Mouse (Mus musculus) CH12.LX (cell line): ENCODE data around the gene Sh3bp5. TPM values are rescaled to one million over a fixed set of nuclear protein-coding genes. Genes with fewer than 3 reads are reported as not detected.

Experiments
- DNase-seq: peaks from one replicate; pipeline ENCODE4 v3.0.0-alpha.2; 2013; ENCODE audit errors: extremely low read depth
- H3K27ac ChIP-seq: 2 replicates; pipeline ENCODE4 v1.5.1; 2012; ENCODE audit warnings: low read depth, mild to moderate bottlenecking, control low read depth, moderate library complexity; ENCODE audit not compliant: insufficient read depth
- H3K27me3 ChIP-seq: replicated peaks from 2 replicates; pipeline ENCODE3; 2012; ENCODE audit warnings: inconsistent platforms
- H3K36me3 ChIP-seq, 2 experiments: replicated peaks in 1 of 2; 2 replicates each; pipeline versions ENCODE3 to v1.6.1; 2012; ENCODE audit warnings: inconsistent platforms in 1 of 2, low read length in 1 of 2, mild to moderate bottlenecking in 1 of 2, mixed read lengths in 1 of 2, moderate library complexity in 1 of 2; ENCODE audit not compliant: control insufficient read depth in 1 of 2, insufficient read depth in 1 of 2
- H3K4me1 ChIP-seq, 2 experiments: 2 replicates each; pipeline ENCODE4 v1.6.1; 2012; ENCODE audit warnings: inconsistent platforms in 1 of 2, moderate library complexity in 1 of 2; ENCODE audit not compliant: insufficient read depth in 2 of 2, control insufficient read depth in 1 of 2
- H3K4me2 ChIP-seq: 2 replicates; pipeline ENCODE4 v1.6.1; 2012; ENCODE audit warnings: low read depth, mild to moderate bottlenecking, control low read depth; ENCODE audit not compliant: poor library complexity, insufficient read depth, severe bottlenecking
- H3K4me3 ChIP-seq, 3 experiments: fragments of 150-350 bp in 1 of 3; sonication (generic) in 1 of 3; replicated peaks in 1 of 3; 2 replicates each; pipeline versions ENCODE3 to v1.5.1; 2011 to 2012; ENCODE audit warnings: low read depth in 2 of 3, low read length in 2 of 3, mild to moderate bottlenecking in 2 of 3, moderate library complexity in 2 of 3, control low read depth in 1 of 3, improper control_type of control experiment in 1 of 3, inconsistent platforms in 1 of 3, mixed read lengths in 1 of 3; ENCODE audit not compliant: poor library complexity in 1 of 3
- H3K79me2 ChIP-seq: replicated peaks from 2 replicates; pipeline ENCODE4 v1.6.1; 2012; ENCODE audit warnings: mild to moderate bottlenecking, moderate library complexity; ENCODE audit not compliant: control insufficient read depth, poor library complexity, insufficient read depth, severe bottlenecking; ENCODE audit errors: extremely low read depth
- H3K9ac ChIP-seq: 2 replicates; pipeline ENCODE4 v1.6.1; 2012; ENCODE audit warnings: low read depth, mild to moderate bottlenecking, control low read depth, moderate library complexity; ENCODE audit not compliant: insufficient read depth
- H3K9me3 ChIP-seq: replicated peaks from 2 replicates; pipeline ENCODE3; 2012; ENCODE audit warnings: low read length, inconsistent platforms, mixed read lengths
- CHD2 ChIP-seq: IDR thresholded peaks from 2 replicates; pipeline ENCODE4 v1.6.1; 2011; ENCODE audit warnings: low read length, improper control_type of control experiment
- ELF1 ChIP-seq: IDR thresholded peaks from 2 replicates; pipeline ENCODE4 v1.6.1; 2014; ENCODE audit warnings: low read depth, mild to moderate bottlenecking, inconsistent platforms, low read length, improper control_type of control experiment
- ETS1 ChIP-seq: conservative IDR thresholded peaks from 2 replicates; pipeline ENCODE4 v1.6.1; 2012; ENCODE audit warnings: low read depth, mild to moderate bottlenecking, inconsistent platforms, low read length, improper control_type of control experiment, moderate library complexity
- GABPA ChIP-seq: IDR thresholded peaks from 2 replicates; pipeline ENCODE4 v1.6.1; 2012; ENCODE audit warnings: low read depth, low read length, improper control_type of control experiment, inconsistent platforms; ENCODE audit not compliant: insufficient replicate concordance
- IRF4 ChIP-seq: IDR thresholded peaks from 2 replicates; pipeline ENCODE4 v1.6.1; 2014; ENCODE audit warnings: low read depth, mild to moderate bottlenecking, inconsistent platforms, low read length, improper control_type of control experiment
- KAT2A ChIP-seq: IDR thresholded peaks from 2 replicates; pipeline ENCODE4 v1.6.1; 2012; ENCODE audit warnings: low read length, improper control_type of control experiment, inconsistent platforms; ENCODE audit not compliant: insufficient replicate concordance
- MAX ChIP-seq: IDR thresholded peaks from 2 replicates; pipeline ENCODE4 v1.6.1; 2011; ENCODE audit warnings: low read length, improper control_type of control experiment
- MEF2A ChIP-seq: IDR thresholded peaks from 2 replicates; pipeline ENCODE4 v1.6.1; 2014; ENCODE audit warnings: low read depth, mild to moderate bottlenecking, inconsistent platforms, low read length, improper control_type of control experiment, borderline replicate concordance
- MXI1 ChIP-seq: IDR thresholded peaks from 2 replicates; pipeline ENCODE4 v1.6.1; 2011; ENCODE audit warnings: mild to moderate bottlenecking, low read depth, low read length, improper control_type of control experiment
- NELFE ChIP-seq: IDR thresholded peaks from 2 replicates; pipeline ENCODE4 v1.6.1; 2011; ENCODE audit warnings: low read depth, low read length, improper control_type of control experiment
- RCOR1 ChIP-seq: conservative IDR thresholded peaks from 2 replicates; pipeline ENCODE4 v1.6.1; 2012; ENCODE audit warnings: low read depth, mild to moderate bottlenecking, inconsistent platforms, low read length, improper control_type of control experiment
- SIN3A ChIP-seq: IDR thresholded peaks from 2 replicates; pipeline ENCODE4 v1.6.1; 2012; ENCODE audit warnings: low read length, improper control_type of control experiment, inconsistent platforms
- SMC3 ChIP-seq: IDR thresholded peaks from 2 replicates; pipeline ENCODE4 v1.6.1; 2011; ENCODE audit warnings: low read depth, low read length, improper control_type of control experiment
- UBTF ChIP-seq: IDR thresholded peaks from 2 replicates; pipeline ENCODE4 v1.6.1; 2012; ENCODE audit warnings: low read depth, mild to moderate bottlenecking, inconsistent platforms, low read length, improper control_type of control experiment, moderate library complexity
- ZKSCAN1 ChIP-seq: IDR thresholded peaks from 2 replicates; pipeline ENCODE4 v1.6.1; 2012; ENCODE audit warnings: low read depth, inconsistent platforms, low read length, improper control_type of control experiment, borderline replicate concordance
- dilution Hi-C: fragments of 300-500 bp; cut with MboI; formaldehyde crosslinking; loops from 2 replicates; pipeline ENCODE4 v1.14.3; 2020; ENCODE audit warnings: low sequenced_read_pairs; ENCODE audit not compliant: extremely low pct_unique_long_range_greater_than_20kb, extremely low pct_ligation_motif_present
- in situ Hi-C: fragments of 300-500 bp; cut with MboI; formaldehyde crosslinking; loops from 3 replicates; pipeline ENCODE4 v1.14.3; 2019; ENCODE audit warnings: low sequenced_read_pairs, low pct_ligation_motif_present, low pct_unique_long_range_greater_than_20kb, mixed read lengths
- polyA plus RNA-seq: library from polyadenylated mRNA; unstranded; fragments of >175 nt; gene quantifications from 2 replicates; pipeline ENCODE4 v1.2.1, GENCODE M21; 2012; ENCODE audit warnings: low read depth; ENCODE audit not compliant: insufficient read length
- total RNA-seq, 2 experiments: library from RNA; depleted of rRNA; stranded (reverse); fragments of 300-350 nt in 1 of 2; fragments of >200 nt in 1 of 2; gene quantifications; 2 replicates each; pipeline ENCODE4 v1.2.3; 2012 to 2014

Sh3bp5 gene
- total and polyA plus RNA-seq, 3 experiments = 57.4 to 158 (median 64.6) TPM

DNA sequence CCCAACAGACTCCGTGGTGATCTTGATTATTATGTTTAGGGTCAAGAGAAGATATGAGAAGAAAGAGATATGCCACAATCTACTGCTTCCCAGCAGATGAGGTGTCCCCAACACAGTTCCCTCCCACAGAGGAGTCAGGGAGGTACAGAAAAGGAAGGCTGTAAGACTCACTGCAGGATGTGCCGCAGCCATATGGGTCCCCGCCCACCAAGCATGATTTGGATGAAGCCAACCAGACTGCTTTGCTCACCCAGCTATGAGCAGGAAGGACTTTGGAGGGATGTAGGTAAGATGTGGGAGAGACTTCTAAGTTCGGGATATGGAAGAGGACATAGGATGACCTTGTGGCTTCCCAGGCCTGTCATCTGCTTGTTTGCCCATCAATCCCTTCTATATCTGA is 25.1 kb downstream of the Sh3bp5 start:
- peak; percentile 64 for DNase-seq
- no peak overlapping the region for H3K9ac ChIP-seq
- peaks cover 78 to 100% of the 10 kb centered on the region in 2 experiments for H3K4me1 ChIP-seq
- in situ Hi-C loops (no loop called here), dilution Hi-C loops (no loop called here)
- peaks cover 87% of the 10 kb centered on the region for H3K79me2 ChIP-seq
- 0 out of 2 replicates have a peak, but pooled peaks have one; percentile 25 for TF ChIP-seq UBTF
- no peak for TF ChIP-seq NELFE
- 0 out of 2 replicates have a peak, but pooled peaks have one; percentile 34 for TF ChIP-seq SIN3A
- TF ChIP-seq MXI1 = peak; percentile 52
- 0 out of 2 replicates have a peak overlapping the region, but pooled peaks have one; percentile 18 for H3K4me2 ChIP-seq
- H3K36me3 ChIP-seq = peaks cover 50 to 85% of the 10 kb centered on the region in 2 experiments
- peak overlapping the region in 1 of 3 experiments; percentile 32 for H3K4me3 ChIP-seq
- no peaks in the 10 kb centered on the region for H3K9me3 ChIP-seq
- H3K27me3 ChIP-seq = no peaks in the 10 kb centered on the region
- peak overlapping the region; percentile 8 for H3K27ac ChIP-seq

DNA sequence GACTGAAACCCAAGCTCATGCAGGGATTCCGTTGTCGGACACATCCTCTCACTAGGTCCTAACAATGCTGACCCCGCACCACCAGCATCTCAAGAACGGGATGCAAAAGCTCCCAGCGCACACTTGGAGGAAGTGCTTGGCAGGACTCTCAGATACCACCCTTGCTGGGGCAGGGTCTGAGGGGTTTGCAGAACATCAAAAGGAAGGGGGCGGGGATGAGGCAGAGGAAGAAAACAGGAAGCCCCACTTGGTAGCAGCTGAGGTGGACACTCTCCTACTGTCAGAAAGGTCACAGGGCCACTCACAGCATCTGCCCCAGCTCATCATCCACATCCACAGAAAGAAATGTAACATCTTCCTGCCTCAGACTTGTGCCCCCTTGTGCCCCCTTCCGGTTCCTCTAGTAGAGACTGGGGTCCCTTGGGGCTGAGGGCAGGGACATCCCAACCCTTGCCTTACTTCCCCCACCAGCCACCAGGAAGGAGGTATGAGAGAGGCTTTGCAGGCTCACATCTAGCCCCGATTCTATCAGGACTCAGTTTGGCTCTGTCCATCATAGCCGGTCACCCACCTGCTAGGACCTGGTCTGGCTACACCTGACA is 25.7 kb downstream of the Sh3bp5 start:
- peak; percentile 78 for DNase-seq
- TF ChIP-seq ETS1 = peak; percentile 43; the same call in 1 of the 2 replicates
- TF ChIP-seq ELF1 = peak; percentile 56; the same call in 1 of the 2 replicates
- TF ChIP-seq MEF2A = peak; percentile 48
- TF ChIP-seq SMC3 = peak; percentile 3; the same call in 1 of the 2 replicates
- no peak for TF ChIP-seq RCOR1
- TF ChIP-seq KAT2A = no peak
- no peak for TF ChIP-seq MAX
- Histone ChIP-seq H3K9me3 (no peaks in the 10 kb centered on the region), H3K4me3 (peak overlapping the region in 1 of 3 experiments; percentile 32), H3K4me1 (peaks cover 74 to 100% of the 10 kb centered on the region in 2 experiments), H3K79me2 (peaks cover 84% of the 10 kb centered on the region), H3K4me2 (0 out of 2 replicates have a peak overlapping the region, but pooled peaks have one; percentile 18), H3K27ac (peak overlapping the region; percentile 8), H3K27me3 (no peaks in the 10 kb centered on the region), H3K9ac (no peak overlapping the region), H3K36me3 (peaks cover 50 to 83% of the 10 kb centered on the region in 2 experiments)
- in situ Hi-C loops = no loop called here
- dilution Hi-C loops = no loop called here

DNA sequence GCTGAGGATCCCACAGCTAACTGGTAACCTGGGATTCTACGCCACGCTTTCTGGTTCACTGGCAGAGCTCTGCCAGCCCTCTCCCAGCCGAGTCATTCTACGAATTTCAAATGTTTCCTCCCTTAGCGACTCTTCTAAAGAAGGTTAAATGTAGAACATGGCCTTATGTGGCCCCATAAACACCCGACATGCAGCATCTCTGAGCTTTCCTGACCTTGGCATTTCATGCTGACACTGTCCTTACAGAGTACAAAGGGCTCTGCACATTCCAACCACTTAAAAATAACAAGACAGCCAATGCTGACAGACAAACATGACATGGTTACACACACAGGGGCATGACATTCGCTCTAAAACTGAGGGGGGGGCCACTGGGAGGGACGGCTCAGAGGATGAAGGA is 27.2 kb downstream of the Sh3bp5 start:
- Histone ChIP-seq H3K27ac (no peak overlapping the region; the same call in 1 of the 2 replicates), H3K4me1 (peaks cover 70 to 100% of the 10 kb centered on the region in 2 experiments), H3K27me3 (no peaks in the 10 kb centered on the region), H3K4me3 (peak overlapping the region in 1 of 3 experiments; percentile 14), H3K79me2 (peaks cover 80% of the 10 kb centered on the region), H3K36me3 (peaks cover 57 to 91% of the 10 kb centered on the region in 2 experiments), H3K9ac (no peak overlapping the region; the same call in 1 of the 2 replicates), H3K4me2 (no peak overlapping the region), H3K9me3 (no peaks in the 10 kb centered on the region)
- in situ Hi-C loops = no loop called here
- dilution Hi-C loops = no loop called here
- TF ChIP-seq IRF4 (peak; percentile 44; the same call in 1 of the 2 replicates), GABPA (no peak), CHD2 (no peak), ETS1 (peak; percentile 16; the same call in 1 of the 2 replicates), MEF2A (no peak), ZKSCAN1 (no peak)
- no peak for DNase-seq
